Mouse (Mus musculus) C2C12 (cell line): ENCODE measurements around the gene Gm9045. TPM values are rescaled to one million over a fixed set of nuclear protein-coding genes. Genes with fewer than 3 reads are reported as not detected.
"Not testable (repeated sequence)": the region's sequence is repeated elsewhere in the genome, so short reads cannot be mapped to it uniquely, and the experiment has no call there.

Experiments used
- H3K27me3 ChIP-seq: one replicate; pipeline ENCODE4 v1.6.1; 2011; ENCODE audit not compliant: control insufficient read depth, insufficient read depth, insufficient read length
- H3K36me3 ChIP-seq: one replicate; pipeline ENCODE4 v1.6.1; 2011; ENCODE audit not compliant: control insufficient read depth, insufficient read depth
- H3K4me3 ChIP-seq: one replicate; pipeline ENCODE4 v1.5.1; 2011; ENCODE audit warnings: mild to moderate bottlenecking, control low read depth; ENCODE audit not compliant: poor library complexity, insufficient read depth, severe bottlenecking
- H3K79me2 ChIP-seq: one replicate; pipeline ENCODE4 v1.6.1; 2011; ENCODE audit not compliant: control insufficient read depth, insufficient read depth
- H3K79me3 ChIP-seq: one replicate; pipeline ENCODE4 v1.6.1; 2011; ENCODE audit warnings: low read depth, control low read depth
- H3ac ChIP-seq: one replicate; pipeline ENCODE3; 2011; ENCODE audit warnings: low read depth; ENCODE audit not compliant: control insufficient read depth, insufficient read length
- CEBPB ChIP-seq: IDR thresholded peaks from one replicate; pipeline ENCODE4 v1.6.1; 2011; ENCODE audit warnings: low read depth, mild to moderate bottlenecking, control low read depth, moderate library complexity
- CTCF ChIP-seq: IDR thresholded peaks from one replicate; pipeline ENCODE4 v1.5.1; 2011; ENCODE audit not compliant: control insufficient read depth, insufficient read depth, insufficient read length
- FOSL1 ChIP-seq: IDR thresholded peaks from one replicate; pipeline ENCODE4 v1.8.0; 2011; ENCODE audit warnings: mild to moderate bottlenecking, low read length; ENCODE audit not compliant: poor library complexity, insufficient read depth, severe bottlenecking
- MAX ChIP-seq: IDR thresholded peaks from one replicate; pipeline ENCODE4 v1.6.1; 2011; ENCODE audit warnings: mild to moderate bottlenecking, control low read depth
- MYOD1 ChIP-seq: IDR thresholded peaks from one replicate; pipeline ENCODE4 v1.6.1; 2011; ENCODE audit warnings: low read depth; ENCODE audit not compliant: control insufficient read depth, insufficient read length
- MYOG ChIP-seq: IDR thresholded peaks from one replicate; pipeline ENCODE4 v1.6.1; 2011; ENCODE audit not compliant: control insufficient read depth, insufficient read length; ENCODE audit errors: extremely low read depth
- USF1 ChIP-seq: IDR thresholded peaks from one replicate; pipeline ENCODE4 v1.6.1; 2011; ENCODE audit warnings: low read depth, mild to moderate bottlenecking, control low read depth, moderate library complexity
- polyA plus RNA-seq: library from polyadenylated mRNA; unstranded; fragments of >200 nt; fragmentation: generic; extraction: Trizol; gene quantifications from one replicate; pipeline ENCODE4 v1.2.1, GENCODE M21; 2012; ENCODE audit warnings: missing spikeins

Gm9045 gene
- polyA plus RNA-seq, 1 experiment, result 0.02 TPM

- Histone ChIP-seq H3ac (no peak overlapping the region), H3K79me3 (no peaks in the 10 kb centered on the region), H3K79me2 (no peaks in the 10 kb centered on the region), H3K27me3 (no peaks in the 10 kb centered on the region), H3K4me3 (no peak overlapping the region), H3K36me3 (no peaks in the 10 kb centered on the region)
- TF ChIP-seq MYOG (no peak), USF1 (no peak), MYOD1 (no peak), CTCF (no peak), CEBPB (no peak), FOSL1 (no peak), MAX (no peak)
Measured at GRCm38 (mm10) chr10:118319024-118319423, 18.6 kb downstream of the Gm9045 start.

GRCm38 (mm10) chr10:118302133-118302532 is 35.5 kb downstream of the Gm9045 start:
- not testable (repeated sequence) for H3ac ChIP-seq, H3K4me3 ChIP-seq, H3K79me3 ChIP-seq, H3K36me3 ChIP-seq, H3K79me2 ChIP-seq, H3K27me3 ChIP-seq

- H3K4me3 ChIP-seq, result no peak within 1 kb of the TSS
- H3K79me2 ChIP-seq, result no peaks in the 10 kb centered on the region
- no peaks in the 10 kb centered on the region for H3K27me3 ChIP-seq
- H3K36me3 ChIP-seq, result no peaks in the 10 kb centered on the region
- no peaks in the 10 kb centered on the region for H3K79me3 ChIP-seq
- no peak for TF ChIP-seq CTCF
- no peak for TF ChIP-seq MYOD1
- no peak for TF ChIP-seq USF1
- no peak for TF ChIP-seq FOSL1
- TF ChIP-seq MYOG, result no peak
- no peak for TF ChIP-seq MAX
- no peak for TF ChIP-seq CEBPB
- no peak within 1 kb of the TSS for H3ac ChIP-seq
Measured at GRCm38 (mm10) chr10:118294938-118295337, 42.7 kb downstream of the Gm9045 start, which contains the start of gene Iltifb. Gene Iltifb, minus strand, starts transcription at chr10:118295038.

Other genes with a start within 250 kb of the Gm9045 start
- 7.2 TPM for gene Mdm1, start 196.0 kb downstream of the Gm9045 start, polyA plus RNA-seq
- not detected for gene Il22, start 132.9 kb downstream of the Gm9045 start, polyA plus RNA-seq
- 0.01 TPM for gene Gm32717, start 97.1 kb downstream of the Gm9045 start, polyA plus RNA-seq
- 0.01 TPM for gene Gm32802, start 79.1 kb downstream of the Gm9045 start, polyA plus RNA-seq
- gene Iltifb, start 42.8 kb downstream of the Gm9045 start, polyA plus RNA-seq, result not detected
- gene Gm9040, start 10.9 kb downstream of the Gm9045 start, polyA plus RNA-seq, result not detected
- gene Gm9044, start 5.4 kb downstream of the Gm9045 start, polyA plus RNA-seq, result not detected
- gene Gm9046, start 5.4 kb upstream of the Gm9045 start, polyA plus RNA-seq, result not detected
- gene Gm9048, start 10.8 kb upstream of the Gm9045 start, polyA plus RNA-seq, result not detected
- 0.02 TPM for gene Gm9049, start 16.3 kb upstream of the Gm9045 start, polyA plus RNA-seq
- gene Ifng, start 103.2 kb upstream of the Gm9045 start, polyA plus RNA-seq, result not detected